Mouse (Mus musculus) liver, embryonic 11.5 days (tissue): ENCODE data around the gene Tas2r126. TPM values are rescaled to one million over a fixed set of nuclear protein-coding genes. Genes with fewer than 3 reads are reported as not detected.

Experiments
- ATAC-seq: fragments of 200-750 bp; cut with Nextera tagmentation; replicated peaks from 2 replicates; pipeline ENCODE4 v1.8.0; 2017; ENCODE audit warnings: moderate number of reproducible peaks, mild to moderate bottlenecking, moderate TSS enrichment, moderate library complexity; ENCODE audit not compliant: low FRiP score
- DNase-seq: peaks from one replicate; pipeline ENCODE4 v3.0.0-alpha.2; 2017; ENCODE audit warnings: low spot score
- H3K27ac ChIP-seq: fragments of 300-500 bp; sonication (generic); 2 replicates; pipeline ENCODE4 v1.5.1; 2014; ENCODE audit warnings: mild to moderate bottlenecking, low read depth, low read length, control low read depth
- H3K27me3 ChIP-seq: fragments of 300-500 bp; sonication (generic); replicated peaks from 2 replicates; pipeline ENCODE4 v1.6.1; 2014; ENCODE audit warnings: low read length, mixed read lengths; ENCODE audit not compliant: control insufficient read depth, insufficient read depth
- H3K36me3 ChIP-seq: fragments of 300-500 bp; sonication (generic); 2 replicates; pipeline ENCODE4 v1.6.1; 2014; ENCODE audit warnings: mild to moderate bottlenecking, low read length, moderate library complexity, mixed read lengths; ENCODE audit not compliant: control insufficient read depth, insufficient read depth
- H3K4me1 ChIP-seq: fragments of 300-500 bp; sonication (generic); replicated peaks from 2 replicates; pipeline ENCODE4 v1.6.1; 2014; ENCODE audit warnings: low read length, mixed read lengths; ENCODE audit not compliant: control insufficient read depth, insufficient read depth
- H3K4me2 ChIP-seq: fragments of 300-500 bp; sonication (generic); 2 replicates; pipeline ENCODE4 v1.6.1; 2014; ENCODE audit warnings: mild to moderate bottlenecking, control low read depth, moderate library complexity
- H3K4me3 ChIP-seq: fragments of 300-500 bp; sonication (generic); 2 replicates; pipeline ENCODE4 v1.5.1; 2014; ENCODE audit warnings: low read depth, low read length, control low read depth
- H3K9ac ChIP-seq: fragments of 300-500 bp; sonication (generic); 2 replicates; pipeline ENCODE4 v1.6.1; 2014; ENCODE audit warnings: low read depth, low read length, control low read depth
- H3K9me3 ChIP-seq: fragments of 300-500 bp; sonication (generic); 2 replicates; pipeline ENCODE4 v1.6.1; 2016; ENCODE audit warnings: low read length, inconsistent platforms, mixed read lengths; ENCODE audit not compliant: control insufficient read depth
- WGBS: fragments of 180-500 bp; shearing (Covaris S2); extraction: QIAGEN DNeasy Blood & Tissue Kit; methylation state at CpG from one replicate; pipeline ENCODE4 v1.1.7; 2014; 5-methylcytosine and 5-hydroxymethylcytosine counted together
- polyA plus RNA-seq: library from polyadenylated mRNA; unstranded; fragments of >200 nt; fragmentation: Nextera tagmentation; extraction: Ambion mirVana; gene quantifications from 2 replicates; pipeline ENCODE4 v1.2.1, GENCODE M21; 2014

The Tas2r126 gene
- polyA plus RNA-seq: not detected in 2 replicates

- 58% methylated on average over 6 of the region's 6 CpGs for WGBS
- ATAC-seq (no peak), DNase-seq (no peak)
- H3K4me1 ChIP-seq: no peaks in the 10 kb centered on the region
- no peak within 1 kb of the TSS for H3K4me3 ChIP-seq
- H3K36me3 ChIP-seq: no peaks in the 10 kb centered on the region
- H3K9ac ChIP-seq: no peak within 1 kb of the TSS
- H3K27ac ChIP-seq: no peak within 1 kb of the TSS
- H3K9me3 ChIP-seq: no peaks in the 10 kb centered on the region
- H3K4me2 ChIP-seq: no peak within 1 kb of the TSS
- H3K27me3 ChIP-seq: no peaks in the 10 kb centered on the region
Measured at GRCm38 (mm10) chr6:42434446-42434845, at the start of gene Tas2r126. Gene Tas2r126, plus strand, starts transcription at chr6:42434535.

- Histone ChIP-seq H3K4me3 (no peak overlapping the region), H3K4me2 (no peak overlapping the region), H3K36me3 (no peaks in the 10 kb centered on the region), H3K27ac (no peak overlapping the region), H3K9ac (no peak overlapping the region), H3K4me1 (no peaks in the 10 kb centered on the region), H3K9me3 (no peaks in the 10 kb centered on the region), H3K27me3 (no peaks in the 10 kb centered on the region)
- 65% methylated on average over 4 of the region's 4 CpGs for WGBS
- ATAC-seq: no peak
- DNase-seq: no peak
Measured at GRCm38 (mm10) chr6:42385635-42386034, 48.7 kb upstream of the Tas2r126 start.

- Histone ChIP-seq H3K27me3 (no peaks in the 10 kb centered on the region), H3K27ac (no peak overlapping the region), H3K9me3 (no peaks in the 10 kb centered on the region), H3K4me2 (no peak overlapping the region), H3K9ac (no peak overlapping the region), H3K4me1 (no peaks in the 10 kb centered on the region), H3K4me3 (no peak overlapping the region), H3K36me3 (no peaks in the 10 kb centered on the region)
- WGBS: 37% methylated on average over 2 of the region's 2 CpGs
- DNase-seq (no peak), ATAC-seq (no peak)
Measured at GRCm38 (mm10) chr6:42391796-42392330, 42.5 kb upstream of the Tas2r126 start.

- H3K9me3 ChIP-seq: no peaks in the 10 kb centered on the region
- ATAC-seq (no peak), DNase-seq (no peak)
- no peak overlapping the region for H3K27ac ChIP-seq
- WGBS: 71% methylated on average over 9 of the region's 9 CpGs
- no peaks in the 10 kb centered on the region for H3K27me3 ChIP-seq
- no peaks in the 10 kb centered on the region for H3K4me1 ChIP-seq
- H3K4me3 ChIP-seq: no peak overlapping the region
- no peaks in the 10 kb centered on the region for H3K36me3 ChIP-seq
- H3K4me2 ChIP-seq: no peak overlapping the region
- no peak overlapping the region for H3K9ac ChIP-seq
Measured at GRCm38 (mm10) chr6:42395960-42396809, 38.1 kb upstream of the Tas2r126 start.

- H3K27me3 ChIP-seq: no peaks in the 10 kb centered on the region
- H3K9ac ChIP-seq: no peak overlapping the region
- no peak for ATAC-seq
- H3K4me2 ChIP-seq: no peak overlapping the region
- 30% methylated on average over 3 of the region's 3 CpGs for WGBS
- H3K4me3 ChIP-seq: no peak overlapping the region
- H3K4me1 ChIP-seq: no peaks in the 10 kb centered on the region
- no peaks in the 10 kb centered on the region for H3K9me3 ChIP-seq
- H3K36me3 ChIP-seq: no peaks in the 10 kb centered on the region
- DNase-seq: no peak
- H3K27ac ChIP-seq: no peak overlapping the region
Measured at GRCm38 (mm10) chr6:42397041-42397657, 37.2 kb upstream of the Tas2r126 start.

GRCm38 (mm10) chr6:42398285-42398684 lies 36.0 kb upstream of the Tas2r126 start:
- ATAC-seq: no peak
- WGBS: 72% methylated on average over 3 of the region's 3 CpGs
- H3K9ac ChIP-seq: no peak overlapping the region

GRCm38 (mm10) chr6:42398998-42399397 lies 35.3 kb upstream of the Tas2r126 start:
- Histone ChIP-seq H3K27me3 (no peaks in the 10 kb centered on the region), H3K4me1 (no peaks in the 10 kb centered on the region), H3K4me2 (no peak overlapping the region), H3K36me3 (no peaks in the 10 kb centered on the region), H3K4me3 (no peak overlapping the region), H3K9ac (no peak overlapping the region), H3K27ac (no peak overlapping the region), H3K9me3 (no peaks in the 10 kb centered on the region)
- WGBS: 85% methylated on average over 1 of the region's 1 CpGs
- DNase-seq (no peak), ATAC-seq (no peak)

More at GRCm38 (mm10) chr6:42398285-42398684, 36.0 kb upstream of the Tas2r126 start:
- Histone ChIP-seq H3K27ac (no peak overlapping the region), H3K9me3 (no peaks in the 10 kb centered on the region), H3K4me1 (no peaks in the 10 kb centered on the region), H3K4me3 (no peak overlapping the region), H3K27me3 (no peaks in the 10 kb centered on the region), H3K4me2 (no peak overlapping the region), H3K36me3 (no peaks in the 10 kb centered on the region)
- DNase-seq: no peak

GRCm38 (mm10) chr6:42399938-42400337 lies 34.4 kb upstream of the Tas2r126 start, which contains the start of gene Tas2r143:
Gene Tas2r143, plus strand, starts transcription at chr6:42400238.
- Histone ChIP-seq H3K27ac (no peak within 1 kb of the TSS), H3K36me3 (no peaks in the 10 kb centered on the region), H3K9me3 (no peaks in the 10 kb centered on the region), H3K4me3 (no peak within 1 kb of the TSS), H3K4me2 (no peak within 1 kb of the TSS), H3K4me1 (no peaks in the 10 kb centered on the region), H3K27me3 (no peaks in the 10 kb centered on the region), H3K9ac (no peak within 1 kb of the TSS)
- 79% methylated on average over 1 of the region's 1 CpGs for WGBS
- DNase-seq (no peak), ATAC-seq (no peak)
